Mouse (Mus musculus) splenic B cell, adult 2 months (primary cell): Measurements from ENCODE around the gene Pabpn1l.

ENCODE experiments used
- DNase-seq: peaks from one replicate; pipeline ENCODE4 v3.0.0-alpha.2; 2011; ENCODE audit warnings: low read depth, low spot score
- H3K27me3 ChIP-seq: 2 replicates; pipeline ENCODE4 v1.6.1; 2012; ENCODE audit warnings: mild to moderate bottlenecking, low read length, moderate library complexity, mixed read lengths; ENCODE audit not compliant: control insufficient read depth, poor library complexity, insufficient read depth, severe bottlenecking
- H3K36me3 ChIP-seq: 2 replicates; pipeline ENCODE4 v1.6.1; 2012; ENCODE audit warnings: mild to moderate bottlenecking, low read length, moderate library complexity, mixed read lengths; ENCODE audit not compliant: control insufficient read depth, poor library complexity, insufficient read depth, severe bottlenecking

Gene Pabpn1l

GRCm38 (mm10) chr8:122658149-122658806 is 35.7 kb upstream of the Pabpn1l start:
- Histone ChIP-seq H3K27me3 (no peaks in the 10 kb centered on the region), H3K36me3 (no peaks in the 10 kb centered on the region)
- no peak for DNase-seq

- no peak for DNase-seq
- H3K36me3 ChIP-seq, result no peaks in the 10 kb centered on the region; the same call in 1 of the 2 replicates
- H3K27me3 ChIP-seq, result no peaks in the 10 kb centered on the region
Observed at GRCm38 (mm10) chr8:122656056-122656999, 33.8 kb upstream of the Pabpn1l start.

GRCm38 (mm10) chr8:122654768-122655167 is 32.2 kb upstream of the Pabpn1l start:
- H3K36me3 ChIP-seq, result peaks cover 2% of the 10 kb centered on the region
- H3K27me3 ChIP-seq, result no peaks in the 10 kb centered on the region
- DNase-seq, result no peak

GRCm38 (mm10) chr8:122652643-122653042 is 30.1 kb upstream of the Pabpn1l start:
- Histone ChIP-seq H3K27me3 (no peaks in the 10 kb centered on the region), H3K36me3 (peaks cover 6% of the 10 kb centered on the region)
- no peak for DNase-seq

GRCm38 (mm10) chr8:122651326-122651921 is 28.9 kb upstream of the Pabpn1l start:
- H3K27me3 ChIP-seq, result no peaks in the 10 kb centered on the region
- peaks cover 6% of the 10 kb centered on the region for H3K36me3 ChIP-seq
- no peak for DNase-seq

- Histone ChIP-seq H3K36me3 (peaks cover 6% of the 10 kb centered on the region), H3K27me3 (no peaks in the 10 kb centered on the region)
- DNase-seq, result no peak
Observed at GRCm38 (mm10) chr8:122648192-122648970, 25.8 kb upstream of the Pabpn1l start.

- no peak for DNase-seq
- peaks cover 12% of the 10 kb centered on the region for H3K36me3 ChIP-seq
- H3K27me3 ChIP-seq, result no peaks in the 10 kb centered on the region
Observed at GRCm38 (mm10) chr8:122646337-122646736, 23.8 kb upstream of the Pabpn1l start.

GRCm38 (mm10) chr8:122644175-122644954 is 21.8 kb upstream of the Pabpn1l start:
- peaks cover 11% of the 10 kb centered on the region for H3K36me3 ChIP-seq
- H3K27me3 ChIP-seq, result no peaks in the 10 kb centered on the region
- DNase-seq, result no peak

GRCm38 (mm10) chr8:122642071-122642470 is 19.5 kb upstream of the Pabpn1l start:
- DNase-seq, result no peak
- Histone ChIP-seq H3K27me3 (no peaks in the 10 kb centered on the region), H3K36me3 (peaks cover 11% of the 10 kb centered on the region)

- Histone ChIP-seq H3K36me3 (peaks cover 12% of the 10 kb centered on the region), H3K27me3 (no peaks in the 10 kb centered on the region)
- DNase-seq, result no peak
Observed at GRCm38 (mm10) chr8:122641406-122641805, 18.9 kb upstream of the Pabpn1l start.

- DNase-seq, result no peak
- Histone ChIP-seq H3K27me3 (no peaks in the 10 kb centered on the region), H3K36me3 (peaks cover 13% of the 10 kb centered on the region)
Observed at GRCm38 (mm10) chr8:122640825-122641224, 18.3 kb upstream of the Pabpn1l start.

- no peak for DNase-seq
- Histone ChIP-seq H3K36me3 (peaks cover 19% of the 10 kb centered on the region), H3K27me3 (no peaks in the 10 kb centered on the region)
Observed at GRCm38 (mm10) chr8:122639521-122640248, 17.1 kb upstream of the Pabpn1l start.

- H3K27me3 ChIP-seq, result no peaks in the 10 kb centered on the region
- DNase-seq, result no peak
Observed at GRCm38 (mm10) chr8:122638601-122639000, 16.1 kb upstream of the Pabpn1l start.

More at GRCm38 (mm10) chr8:122638601-122639000, 16.1 kb upstream of the Pabpn1l start:
- peaks cover 21% of the 10 kb centered on the region for H3K36me3 ChIP-seq
